Mouse (Mus musculus) heart, adult 2 months (tissue): ENCODE measurements at regions not wholly inside any gene's neighbourhood (a gene's known extent, or its start where the extent isn't known, plus 50 kb on each side); places are given as distances from the start of the nearest gene placed in this dataset.

Experiments used
- CTCF ChIP-seq: fragments of 200-600 bp; IDR thresholded peaks from 2 replicates; pipeline ENCODE4 v1.8.1; 2022; ENCODE audit warnings: antibody characterized with exemption, mild to moderate bottlenecking, moderate library complexity
- POLR2A ChIP-seq: fragments of 200-500 bp; IDR thresholded peaks from 2 replicates; pipeline ENCODE4 v1.6.1; 2011; ENCODE audit warnings: mild to moderate bottlenecking, low read depth, low read length, control low read depth; ENCODE audit not compliant: insufficient read depth

GRCm38 (mm10) chr1:75704832-75705650 lies 159.0 kb downstream of the Slc4a3 start:
- no peak for TF ChIP-seq CTCF
- TF ChIP-seq POLR2A = no peak
